Mouse (Mus musculus) MEL (cell line): ENCODE results near the gene Rnf10. TPM values are rescaled to one million over a fixed set of nuclear protein-coding genes. Genes with fewer than 3 reads are reported as not detected.

Experiments
- DNase-seq: peaks from one replicate; pipeline ENCODE4 v3.0.0; 2011; ENCODE audit warnings: low read depth, low spot score
- H3K27ac ChIP-seq: 2 replicates; pipeline ENCODE4 v1.5.1; 2012; ENCODE audit warnings: low read depth, mild to moderate bottlenecking, control low read depth, low read length, moderate library complexity; ENCODE audit not compliant: control insufficient read depth
- H3K27me3 ChIP-seq, 2 experiments: fragments of 150-350 bp in 1 of 2; sonication (generic) in 1 of 2; 2 replicates each; pipeline ENCODE4 v1.6.1; 2012; ENCODE audit warnings: low read length in 2 of 2, mild to moderate bottlenecking in 2 of 2, improper control_type of control experiment in 1 of 2, moderate library complexity in 1 of 2; ENCODE audit not compliant: insufficient read depth in 2 of 2, control insufficient read depth in 1 of 2
- H3K36me3 ChIP-seq, 2 experiments: 2 replicates each; pipeline ENCODE4 v1.6.1; 2012 to 2014; ENCODE audit warnings: low read length in 2 of 2, improper control_type of control experiment in 1 of 2, inconsistent platforms in 1 of 2, mild to moderate bottlenecking in 1 of 2; ENCODE audit not compliant: insufficient read depth in 2 of 2, control insufficient read depth in 1 of 2
- H3K4me1 ChIP-seq, 2 experiments: fragments of 150-350 bp in 1 of 2; sonication (generic) in 1 of 2; 2 replicates each; pipeline ENCODE4 v1.6.1; 2012; ENCODE audit warnings: low read length in 2 of 2, improper control_type of control experiment in 1 of 2, mild to moderate bottlenecking in 1 of 2; ENCODE audit not compliant: insufficient read depth in 2 of 2, control insufficient read depth in 1 of 2
- H3K4me3 ChIP-seq, 2 experiments: fragments of 150-350 bp in 1 of 2; sonication (generic) in 1 of 2; 2 replicates each; pipeline ENCODE4 v1.5.1; 2012; ENCODE audit warnings: low read depth in 2 of 2, low read length in 2 of 2, mild to moderate bottlenecking in 2 of 2, moderate library complexity in 2 of 2, control low read depth in 1 of 2, improper control_type of control experiment in 1 of 2; ENCODE audit not compliant: control insufficient read depth in 1 of 2, insufficient read depth in 1 of 2
- H3K79me2 ChIP-seq: 2 replicates; pipeline ENCODE4 v1.6.1; 2012; ENCODE audit warnings: mild to moderate bottlenecking, low read length, moderate library complexity; ENCODE audit not compliant: control insufficient read depth, poor library complexity, insufficient read depth
- H3K9ac ChIP-seq: 2 replicates; pipeline ENCODE4 v1.6.1; 2012; ENCODE audit warnings: low read depth, mild to moderate bottlenecking, control low read depth, low read length, moderate library complexity; ENCODE audit not compliant: control insufficient read depth, poor library complexity, severe bottlenecking
- H3K9me3 ChIP-seq: fragments of 150-350 bp; sonication (generic); replicated peaks from 2 replicates; pipeline ENCODE4 v1.6.1; 2012; ENCODE audit warnings: mild to moderate bottlenecking, low read length, improper control_type of control experiment, moderate library complexity; ENCODE audit not compliant: insufficient read depth
- BHLHE40 ChIP-seq: IDR thresholded peaks from 2 replicates; pipeline ENCODE4 v1.6.1; 2012; ENCODE audit warnings: low read depth, mild to moderate bottlenecking, inconsistent platforms, low read length, improper control_type of control experiment, borderline replicate concordance
- CHD1 ChIP-seq: IDR thresholded peaks from 2 replicates; pipeline ENCODE4 v1.6.1; 2012; ENCODE audit warnings: low read depth, mild to moderate bottlenecking, inconsistent platforms, low read length, improper control_type of control experiment
- CHD2 ChIP-seq: IDR thresholded peaks from 2 replicates; pipeline ENCODE4 v1.6.1; 2011; ENCODE audit warnings: low read length, improper control_type of control experiment
- CTCF ChIP-seq, 3 experiments: IDR thresholded peaks in 2 of 3; conservative IDR thresholded peaks in 1 of 3; 2 replicates each; pipeline ENCODE4 v1.5.1; 2011 to 2012; ENCODE audit warnings: low read length in 3 of 3, low read depth in 2 of 3, mild to moderate bottlenecking in 2 of 3, improper control_type of control experiment in 1 of 3, inconsistent platforms in 1 of 3, mixed read lengths in 1 of 3, moderate library complexity in 1 of 3; ENCODE audit not compliant: control insufficient read depth in 1 of 3, insufficient read depth in 1 of 3, poor library complexity in 1 of 3, severe bottlenecking in 1 of 3
- E2F4 ChIP-seq: IDR thresholded peaks from 2 replicates; pipeline ENCODE4 v1.6.1; 2011; ENCODE audit warnings: low read depth, low read length, improper control_type of control experiment, borderline replicate concordance
- ELF1 ChIP-seq: IDR thresholded peaks from 2 replicates; pipeline ENCODE4 v1.6.1; 2014; ENCODE audit warnings: low read depth, mild to moderate bottlenecking, inconsistent platforms, low read length, improper control_type of control experiment, moderate library complexity
- EP300 ChIP-seq, 2 experiments: IDR thresholded peaks; 2 replicates each; pipeline ENCODE4 v1.6.1; 2011; ENCODE audit warnings: improper control_type of control experiment in 2 of 2, low read length in 2 of 2, low read depth in 1 of 2, mild to moderate bottlenecking in 1 of 2
- ETS1 ChIP-seq: IDR thresholded peaks from 2 replicates; pipeline ENCODE4 v1.6.1; 2012; ENCODE audit warnings: low read depth, mild to moderate bottlenecking, inconsistent platforms, low read length, improper control_type of control experiment, moderate library complexity
- GABPA ChIP-seq: IDR thresholded peaks from 2 replicates; pipeline ENCODE4 v1.6.1; 2012; ENCODE audit warnings: low read depth, mild to moderate bottlenecking, inconsistent platforms, low read length, improper control_type of control experiment, moderate library complexity
- GATA1 ChIP-seq: IDR thresholded peaks from 2 replicates; pipeline ENCODE4 v1.6.1; 2011; ENCODE audit warnings: low read depth, low read length, improper control_type of control experiment
- HCFC1 ChIP-seq: IDR thresholded peaks from 2 replicates; pipeline ENCODE4 v1.6.1; 2012; ENCODE audit warnings: low read depth, mild to moderate bottlenecking, inconsistent platforms, low read length, improper control_type of control experiment, moderate library complexity
- JUND ChIP-seq: IDR thresholded peaks from 2 replicates; pipeline ENCODE4 v1.6.1; 2011; ENCODE audit warnings: low read depth, mild to moderate bottlenecking, improper control_type of control experiment, low read length
- KAT2A ChIP-seq: conservative IDR thresholded peaks from 2 replicates; pipeline ENCODE4 v1.6.1; 2012; ENCODE audit warnings: low read depth, low read length, improper control_type of control experiment, inconsistent platforms
- MAFK ChIP-seq: IDR thresholded peaks from 2 replicates; pipeline ENCODE4 v1.6.1; 2011; ENCODE audit warnings: low read depth, mild to moderate bottlenecking, low read length, improper control_type of control experiment, borderline replicate concordance
- MAX ChIP-seq: IDR thresholded peaks from 2 replicates; pipeline ENCODE4 v1.6.1; 2011; ENCODE audit warnings: low read length, improper control_type of control experiment
- MAZ ChIP-seq: IDR thresholded peaks from 2 replicates; pipeline ENCODE4 v1.6.1; 2012; ENCODE audit warnings: low read depth, mild to moderate bottlenecking, inconsistent platforms, low read length, improper control_type of control experiment
- MEF2A ChIP-seq: IDR thresholded peaks from 2 replicates; pipeline ENCODE4 v1.6.1; 2014; ENCODE audit warnings: low read depth, mild to moderate bottlenecking, inconsistent platforms, low read length, improper control_type of control experiment; ENCODE audit not compliant: poor library complexity, insufficient replicate concordance, severe bottlenecking; ENCODE audit errors: extremely low read depth
- MXI1 ChIP-seq: IDR thresholded peaks from 2 replicates; pipeline ENCODE4 v1.6.1; 2011; ENCODE audit warnings: mild to moderate bottlenecking, low read depth, low read length, improper control_type of control experiment
- MYB ChIP-seq: IDR thresholded peaks from 2 replicates; pipeline ENCODE4 v1.6.1; 2011; ENCODE audit warnings: mild to moderate bottlenecking, low read depth, low read length, improper control_type of control experiment
- MYC ChIP-seq: IDR thresholded peaks from 2 replicates; pipeline ENCODE4 v1.6.1; 2011; ENCODE audit warnings: low read depth, mild to moderate bottlenecking, low read length, improper control_type of control experiment, moderate library complexity
- NELFE ChIP-seq: IDR thresholded peaks from 2 replicates; pipeline ENCODE4 v1.6.1; 2011; ENCODE audit warnings: low read depth, low read length, improper control_type of control experiment
- NRF1 ChIP-seq: IDR thresholded peaks from 2 replicates; pipeline ENCODE4 v1.6.1; 2014; ENCODE audit warnings: low read depth, mild to moderate bottlenecking, inconsistent platforms, low read length, improper control_type of control experiment, moderate library complexity; ENCODE audit not compliant: poor library complexity, insufficient read depth, severe bottlenecking
- POLR2A ChIP-seq, 2 experiments: IDR thresholded peaks; 2 replicates each; pipeline ENCODE4 v1.6.1; 2011 to 2012; ENCODE audit warnings: low read length in 2 of 2, mild to moderate bottlenecking in 2 of 2, control low read depth in 1 of 2, improper control_type of control experiment in 1 of 2, low read depth in 1 of 2, moderate library complexity in 1 of 2; ENCODE audit not compliant: control insufficient read depth in 1 of 2, insufficient read depth in 1 of 2, poor library complexity in 1 of 2
- POLR2AphosphoS2 ChIP-seq: IDR thresholded peaks from 2 replicates; pipeline ENCODE4 v1.6.1; 2011; ENCODE audit warnings: low read length, improper control_type of control experiment
- POLR2AphosphoS5 ChIP-seq: IDR thresholded peaks from 2 replicates; pipeline ENCODE4 v1.6.1; 2012; ENCODE audit warnings: low read depth, borderline replicate concordance, mild to moderate bottlenecking, inconsistent platforms, low read length, moderate library complexity, mixed read lengths
- RAD21 ChIP-seq: IDR thresholded peaks from 2 replicates; pipeline ENCODE4 v1.6.1; 2011; ENCODE audit warnings: mild to moderate bottlenecking, low read depth, low read length, improper control_type of control experiment
- RCOR1 ChIP-seq: IDR thresholded peaks from 2 replicates; pipeline ENCODE4 v1.6.1; 2012; ENCODE audit warnings: low read depth, mild to moderate bottlenecking, inconsistent platforms, low read length, improper control_type of control experiment
- SMC3 ChIP-seq: IDR thresholded peaks from 2 replicates; pipeline ENCODE4 v1.6.1; 2011; ENCODE audit warnings: low read depth, low read length, improper control_type of control experiment
- TAL1 ChIP-seq: IDR thresholded peaks from 2 replicates; pipeline ENCODE4 v1.6.1; 2012; ENCODE audit warnings: mild to moderate bottlenecking, inconsistent platforms, low read length, moderate library complexity, mixed read lengths
- TBP ChIP-seq: IDR thresholded peaks from 2 replicates; pipeline ENCODE4 v1.8.0; 2011; ENCODE audit warnings: low read depth, low read length, improper control_type of control experiment
- TCF12 ChIP-seq: IDR thresholded peaks from 2 replicates; pipeline ENCODE4 v1.6.1; 2014; ENCODE audit warnings: low read depth, mild to moderate bottlenecking, inconsistent platforms, low read length, improper control_type of control experiment, moderate library complexity
- UBTF ChIP-seq: IDR thresholded peaks from 2 replicates; pipeline ENCODE4 v1.6.1; 2012; ENCODE audit warnings: low read depth, mild to moderate bottlenecking, inconsistent platforms, low read length, improper control_type of control experiment, moderate library complexity, borderline replicate concordance; ENCODE audit not compliant: insufficient read depth
- USF1 ChIP-seq: IDR thresholded peaks from 2 replicates; pipeline ENCODE4 v1.6.1; 2014; ENCODE audit warnings: low read depth, mild to moderate bottlenecking, inconsistent platforms, low read length, improper control_type of control experiment, moderate library complexity
- USF2 ChIP-seq, 2 experiments: IDR thresholded peaks; 2 replicates each; pipeline ENCODE4 v1.6.1; 2011 to 2012; ENCODE audit warnings: improper control_type of control experiment in 2 of 2, low read length in 2 of 2, borderline replicate concordance in 1 of 2, inconsistent platforms in 1 of 2, low read depth in 1 of 2, mild to moderate bottlenecking in 1 of 2; ENCODE audit not compliant: insufficient read depth in 1 of 2
- ZC3H11A ChIP-seq: IDR thresholded peaks from 2 replicates; pipeline ENCODE4 v1.6.1; 2012; ENCODE audit warnings: low read depth, mild to moderate bottlenecking, inconsistent platforms, low read length, improper control_type of control experiment
- ZKSCAN1 ChIP-seq: IDR thresholded peaks from 2 replicates; pipeline ENCODE4 v1.6.1; 2012; ENCODE audit warnings: low read depth, mild to moderate bottlenecking, inconsistent platforms, low read length, improper control_type of control experiment, moderate library complexity
- ZMIZ1 ChIP-seq: IDR thresholded peaks from 2 replicates; pipeline ENCODE4 v1.6.1; 2012; ENCODE audit warnings: low read depth, mild to moderate bottlenecking, inconsistent platforms, low read length, improper control_type of control experiment, moderate library complexity
- ZNF384 ChIP-seq: IDR thresholded peaks from 2 replicates; pipeline ENCODE4 v1.6.1; 2012; ENCODE audit warnings: low read depth, mild to moderate bottlenecking, inconsistent platforms, low read length, improper control_type of control experiment
- polyA plus RNA-seq, 2 experiments: library from polyadenylated mRNA; stranded (reverse) in 1 of 2; unstranded in 1 of 2; fragments of >175 nt in 1 of 2; fragments of >200 nt in 1 of 2; gene quantifications; 2 replicates each; pipeline versions ENCODE4 v1.2.1 to v1.2.4; 2012; ENCODE audit warnings: low replicate concordance in 2 of 2, low read depth in 1 of 2; ENCODE audit not compliant: insufficient read length in 2 of 2, insufficient read depth in 1 of 2, missing spikeins in 1 of 2
- total RNA-seq: library from RNA; depleted of rRNA; stranded (reverse); fragments of 300-350 nt; gene quantifications from 2 replicates; pipeline ENCODE4 v1.2.3, GENCODE M21; 2012

The Rnf10 gene
- total and polyA plus RNA-seq, 3 experiments = 44.4 to 254 (median 165) TPM

- Histone ChIP-seq H3K27me3 (no peaks in the 10 kb centered on the region), H3K27ac (peak overlapping the region; percentile 6), H3K79me2 (peaks cover 24% of the 10 kb centered on the region), H3K36me3 (peaks cover 0 to 25% of the 10 kb centered on the region in 2 experiments; a peak in 2 of 4 replicates), H3K9me3 (no peaks in the 10 kb centered on the region), H3K4me1 (peaks cover 14 to 15% of the 10 kb centered on the region in 2 experiments; a peak in 3 of 4 replicates), H3K4me3 (no peak overlapping the region), H3K9ac (no peak overlapping the region)
- peak; percentile 66 for DNase-seq
- no peak; the same call in 1 of the 2 replicates for TF ChIP-seq KAT2A
- TF ChIP-seq E2F4 = no peak
- peak; percentile 59 for TF ChIP-seq GATA1
- no peak for TF ChIP-seq POLR2AphosphoS2
- peak; percentile 42; the same call in 1 of the 2 replicates for TF ChIP-seq RCOR1
- no peak for TF ChIP-seq USF1
- peak; percentile 85 for TF ChIP-seq ETS1
- TF ChIP-seq MYB = no peak
- TF ChIP-seq HCFC1 = peak; percentile 42; the same call in 1 of the 2 replicates
- TF ChIP-seq BHLHE40 = no peak
- no peak for TF ChIP-seq ZMIZ1
- TF ChIP-seq NRF1 = 0 out of 2 replicates have a peak, but pooled peaks have one; percentile 14
- TF ChIP-seq POLR2AphosphoS5 = no peak
- TF ChIP-seq USF2 (IDR thresholded peaks at IDR 0.05; ENCODE audit: borderline replicate concordance in 1 of 2, insufficient read depth in 1 of 2, low read depth in 1 of 2, low read length in 2 of 2) = no peak
- TF ChIP-seq ZNF384 = no peak
- TF ChIP-seq UBTF = no peak
- TF ChIP-seq CHD2 = no peak
- no peak for TF ChIP-seq CHD1
- no peak for TF ChIP-seq NELFE
- no peak for TF ChIP-seq RAD21
- no peak for TF ChIP-seq POLR2A (IDR thresholded peaks at IDR 0.05; ENCODE audit: control insufficient read depth in 1 of 2, insufficient read depth in 1 of 2, low read depth in 1 of 2, low read length in 2 of 2, poor library complexity in 1 of 2)
- TF ChIP-seq CTCF (IDR thresholded peaks at IDR 0.05 in 2 of 3, conservative IDR thresholded peaks at IDR 0.05 in 1 of 3; ENCODE audit: control insufficient read depth in 1 of 3, insufficient read depth in 1 of 3, low read depth in 2 of 3, low read length in 3 of 3, poor library complexity in 1 of 3, severe bottlenecking in 1 of 3) = no peak
- no peak for TF ChIP-seq MAX
- TF ChIP-seq MEF2A = no peak
- TF ChIP-seq TAL1 = no peak
- TF ChIP-seq TCF12 = peak; percentile 50; the same call in 1 of the 2 replicates
- no peak for TF ChIP-seq MXI1
- TF ChIP-seq SMC3 = no peak
- TF ChIP-seq GABPA = no peak
- TF ChIP-seq EP300 (IDR thresholded peaks at IDR 0.05; ENCODE audit: low read depth in 1 of 2, low read length in 2 of 2) = peak; percentile 39 to 52
- no peak for TF ChIP-seq ELF1
- no peak for TF ChIP-seq MAZ
- no peak for TF ChIP-seq MYC
- no peak for TF ChIP-seq ZC3H11A
- no peak for TF ChIP-seq JUND
- peak; percentile 95 for TF ChIP-seq TBP
- no peak for TF ChIP-seq ZKSCAN1
- peak; percentile 11; the same call in 1 of the 2 replicates for TF ChIP-seq MAFK
Measured at GRCm38 (mm10) chr5:115278053-115278452, 5.4 kb upstream of the Rnf10 start.
